Mouse (Mus musculus): ENCODE measurements around the gene Eci1. TPM values are rescaled to one million over a fixed set of nuclear protein-coding genes. Genes with fewer than 3 reads are reported as not detected.
"Not testable (repeated sequence)": the region's sequence is repeated elsewhere in the genome, so short reads cannot be mapped to it uniquely, and the experiment has no call there.

The Eci1 gene
- total RNA-seq, 4 experiments from 2014 or later = 23.1 to 33.9 (median 27.9) TPM

- no peak for DNase-seq (ENCODE audit: low spot score in 2 of 2)
These were observed 10.6 kb downstream of the Eci1 start for GRCm38 (mm10) chr17:24437016-24437415.

GRCm38 (mm10) chr17:24440377-24440776, 13.9 kb downstream of the Eci1 start:
- no peak for DNase-seq (ENCODE audit: low spot score in 2 of 2)

- no peak for DNase-seq (ENCODE audit: low spot score in 2 of 2)
These were observed 14.7 kb downstream of the Eci1 start for GRCm38 (mm10) chr17:24441148-24441547.

- no peak for DNase-seq (ENCODE audit: low spot score in 2 of 2)
These were observed 15.7 kb downstream of the Eci1 start for GRCm38 (mm10) chr17:24442107-24442506.

- no peak for DNase-seq (ENCODE audit: low spot score in 2 of 2)
These were observed 16.3 kb downstream of the Eci1 start, which contains the start of gene Dnase1l2 for GRCm38 (mm10) chr17:24442632-24443155. TSS of gene Dnase1l2 (minus strand) at chr17:24443105.

DNA sequence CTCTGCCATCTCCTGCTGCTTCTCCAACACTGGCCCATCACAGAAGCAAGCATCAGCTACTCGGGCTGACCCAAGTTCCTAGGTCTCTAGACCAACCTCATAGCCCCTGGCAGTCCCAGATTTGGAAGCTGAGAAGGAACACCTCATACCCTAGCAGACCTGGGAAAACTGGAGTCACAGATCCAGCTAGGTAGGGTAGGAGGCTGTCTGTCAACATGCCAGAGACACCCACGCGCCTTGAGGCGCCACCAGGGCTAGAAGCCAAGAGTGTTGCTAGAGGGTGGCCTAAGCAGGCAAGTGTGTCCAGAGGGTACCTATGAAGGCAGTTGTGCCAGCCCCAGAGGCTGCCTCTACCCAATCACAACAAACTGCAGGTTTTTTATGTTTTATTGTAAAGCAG, 17.0 kb downstream of the Eci1 start:
- no peak for DNase-seq (ENCODE audit: low spot score in 2 of 2)

DNA sequence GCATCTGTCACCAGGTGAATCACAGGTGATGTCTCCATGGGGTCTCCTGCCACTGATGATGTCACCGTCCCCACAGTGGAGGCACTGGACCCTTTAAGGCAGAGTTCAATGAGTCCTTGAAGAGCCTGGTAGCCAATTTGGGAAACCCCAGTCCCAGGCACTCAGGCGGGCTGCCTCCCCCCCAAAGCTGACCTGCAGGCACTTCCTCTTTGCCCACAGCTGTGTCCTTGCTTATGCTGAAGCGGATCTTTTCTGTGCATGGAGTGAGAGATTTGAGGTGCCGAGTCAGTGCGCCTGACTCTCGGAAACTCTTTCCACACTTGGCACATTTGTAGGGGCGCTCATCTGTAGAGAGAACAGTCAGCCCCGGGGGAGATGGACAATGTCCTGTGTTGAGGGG, 20.1 kb downstream of the Eci1 start:
- no peak for DNase-seq (ENCODE audit: low spot score in 2 of 2)

DNA sequence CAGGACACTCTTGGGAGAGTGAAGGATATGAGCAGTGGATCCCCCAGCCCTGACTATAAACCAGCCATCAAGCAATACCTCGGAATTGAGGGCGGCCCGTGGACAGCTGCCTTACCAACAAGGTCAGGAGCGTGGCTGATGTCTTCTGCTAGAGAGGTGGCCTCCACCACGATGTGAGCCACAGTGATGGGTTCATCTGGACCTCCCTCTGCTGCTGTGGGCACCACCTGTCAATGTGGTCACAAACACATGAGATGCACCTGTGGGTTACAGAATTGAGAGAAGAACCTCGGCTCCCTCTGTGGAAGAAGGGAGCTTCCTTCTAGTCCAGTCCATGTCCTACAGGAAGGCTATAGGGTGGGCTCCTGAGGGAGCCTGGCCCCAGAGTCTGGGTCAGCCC, 23.1 kb downstream of the Eci1 start:
- DNase-seq (ENCODE audit: low spot score in 2 of 2) = no peak

DNA sequence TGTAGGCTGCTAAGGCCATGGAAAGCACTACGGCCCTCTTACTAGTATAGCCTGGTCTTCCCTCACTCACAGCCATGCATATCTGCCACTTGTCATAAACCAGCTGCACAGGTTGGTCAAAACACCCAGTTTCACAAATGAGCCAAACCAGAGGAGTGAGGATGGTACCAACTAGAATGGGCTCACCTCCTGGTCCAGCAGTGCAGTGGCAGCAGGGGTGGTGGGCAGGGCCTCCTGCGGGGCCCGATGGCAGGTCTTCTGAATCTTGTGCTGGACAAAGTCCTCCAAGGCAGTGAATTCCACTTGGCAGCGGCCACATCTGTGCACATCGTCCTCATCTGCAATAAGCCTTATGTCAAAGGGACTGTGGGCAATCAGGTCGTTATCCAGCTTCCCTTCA, 24.8 kb downstream of the Eci1 start:
- DNase-seq (ENCODE audit: low spot score in 2 of 2) = no peak

GRCm38 (mm10) chr17:24453372-24453771, 26.9 kb downstream of the Eci1 start:
- DNase-seq (ENCODE audit: low spot score in 2 of 2) = no peak

DNA sequence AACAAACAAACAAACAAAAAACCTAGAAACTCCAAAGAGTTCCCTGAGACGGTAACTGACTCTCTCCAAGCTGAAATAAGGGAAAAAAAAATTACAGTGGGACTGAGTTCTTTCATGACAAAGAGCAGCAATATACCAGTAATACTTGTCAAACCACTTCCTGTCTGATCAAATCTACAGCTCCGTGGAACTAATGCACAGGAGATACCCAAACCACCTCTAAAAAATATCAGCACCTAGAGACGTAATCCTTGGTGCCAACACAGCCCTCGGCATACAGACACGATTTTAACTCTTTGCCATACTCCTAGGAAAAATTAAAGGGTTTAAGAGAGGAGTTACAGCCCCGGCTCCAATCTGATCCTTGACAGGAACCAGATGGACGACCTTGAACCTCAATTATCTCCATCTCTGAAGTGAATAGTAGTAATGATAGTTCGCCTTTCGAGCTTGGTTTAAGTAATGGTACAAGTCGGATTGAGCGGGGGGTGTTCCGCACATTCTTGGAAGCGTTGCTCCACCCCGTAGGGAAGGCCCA, 27.8 kb downstream of the Eci1 start:
- no peak for DNase-seq (ENCODE audit: low spot score in 2 of 2)

- DNase-seq (ENCODE audit: low spot score in 2 of 2) = peak; percentile 99
These were observed 28.5 kb downstream of the Eci1 start for GRCm38 (mm10) chr17:24454756-24455522.

DNA sequence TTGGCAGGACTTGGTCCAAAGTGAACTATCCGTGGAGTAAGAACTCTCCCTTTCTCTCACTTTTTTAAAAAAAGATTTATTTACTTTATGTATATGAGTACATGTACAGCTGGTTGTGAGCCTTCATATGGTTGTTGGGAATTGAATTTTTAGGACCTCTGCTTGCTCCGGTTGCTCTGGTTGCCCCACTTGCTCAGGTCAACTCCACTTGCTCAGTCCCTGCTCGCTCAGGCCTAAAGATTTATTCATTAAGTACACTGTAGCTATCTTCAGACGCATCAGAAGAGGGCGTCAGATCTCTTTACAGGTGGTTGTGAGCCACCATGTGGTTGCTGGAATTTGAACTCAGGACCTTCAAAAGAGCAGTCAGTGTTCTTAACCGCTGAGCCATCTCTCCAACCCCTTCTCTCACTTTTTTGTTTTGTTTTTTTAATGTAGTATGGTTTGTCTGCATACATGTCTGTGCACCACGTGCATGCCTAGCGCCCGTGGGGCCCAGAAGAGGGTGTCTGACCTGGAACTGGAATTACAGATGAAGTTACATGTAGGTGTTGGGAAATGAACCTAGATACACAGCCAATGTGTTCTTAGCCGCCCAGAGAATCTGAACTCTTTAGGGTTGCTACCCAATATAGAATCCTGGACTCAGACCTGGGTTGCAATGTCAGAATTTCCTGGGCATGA, 29.2 kb downstream of the Eci1 start:
- DNase-seq (ENCODE audit: low spot score in 2 of 2) = not testable (repeated sequence)

GRCm38 (mm10) chr17:24461580-24461979, 35.1 kb downstream of the Eci1 start:
- DNase-seq (ENCODE audit: low spot score in 2 of 2) = no peak

DNA sequence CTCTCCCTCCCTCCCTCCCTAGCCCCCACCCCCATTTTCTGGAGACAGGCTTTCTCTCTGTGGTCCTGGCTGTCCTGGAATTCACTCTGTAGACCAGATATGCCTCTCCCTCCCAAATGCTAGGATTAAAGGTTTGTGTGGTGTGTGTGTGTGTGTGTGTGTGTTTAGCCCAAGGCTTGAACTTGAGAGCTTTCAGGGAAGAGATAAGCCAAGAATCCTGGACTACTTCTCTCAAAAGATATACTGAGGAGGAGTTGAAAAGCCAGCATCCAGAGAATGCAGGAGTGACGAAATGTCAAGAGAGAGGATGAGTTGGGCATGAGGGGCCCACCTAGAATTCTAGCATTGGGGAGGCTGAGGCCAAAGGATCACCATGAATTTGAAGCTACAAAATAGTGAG, 36.5 kb downstream of the Eci1 start:
- no peak for DNase-seq (ENCODE audit: low spot score in 2 of 2)

- no peak for DNase-seq (ENCODE audit: low spot score in 2 of 2)
These were observed 37.1 kb downstream of the Eci1 start for GRCm38 (mm10) chr17:24463374-24464133.

DNA sequence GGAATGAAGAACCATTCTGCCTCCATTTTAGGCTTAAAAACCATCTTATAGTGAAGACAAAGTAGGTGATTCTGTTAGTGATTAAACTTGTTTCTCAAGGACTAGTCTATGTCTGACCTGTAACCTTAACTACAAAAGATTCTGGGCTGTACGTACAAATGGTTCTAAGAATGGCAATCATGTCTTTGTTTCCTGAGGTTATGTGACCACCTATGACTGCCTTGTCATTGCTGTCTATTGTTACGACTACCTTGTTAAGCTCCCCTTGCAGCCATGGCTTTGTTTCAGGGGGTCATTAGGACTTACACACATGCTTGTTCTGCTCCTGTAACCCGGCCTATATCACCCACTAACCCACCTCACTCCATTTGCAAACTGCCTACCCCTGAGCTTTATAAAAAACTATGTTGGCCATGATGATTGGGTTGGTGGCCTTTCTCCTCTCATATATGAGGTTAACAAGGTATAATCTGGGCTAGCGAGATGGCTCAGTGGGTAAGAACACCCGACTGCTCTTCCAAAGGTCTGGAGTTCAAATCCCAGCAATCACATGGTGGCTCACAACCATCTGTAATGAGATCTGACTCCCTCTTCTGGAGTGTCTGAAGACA, 42.3 kb downstream of the Eci1 start:
- no peak for DNase-seq (ENCODE audit: low spot score in 2 of 2)

GRCm38 (mm10) chr17:24469336-24469909, 43.0 kb downstream of the Eci1 start:
- DNase-seq (ENCODE audit: low spot score in 2 of 2) = no peak

DNA sequence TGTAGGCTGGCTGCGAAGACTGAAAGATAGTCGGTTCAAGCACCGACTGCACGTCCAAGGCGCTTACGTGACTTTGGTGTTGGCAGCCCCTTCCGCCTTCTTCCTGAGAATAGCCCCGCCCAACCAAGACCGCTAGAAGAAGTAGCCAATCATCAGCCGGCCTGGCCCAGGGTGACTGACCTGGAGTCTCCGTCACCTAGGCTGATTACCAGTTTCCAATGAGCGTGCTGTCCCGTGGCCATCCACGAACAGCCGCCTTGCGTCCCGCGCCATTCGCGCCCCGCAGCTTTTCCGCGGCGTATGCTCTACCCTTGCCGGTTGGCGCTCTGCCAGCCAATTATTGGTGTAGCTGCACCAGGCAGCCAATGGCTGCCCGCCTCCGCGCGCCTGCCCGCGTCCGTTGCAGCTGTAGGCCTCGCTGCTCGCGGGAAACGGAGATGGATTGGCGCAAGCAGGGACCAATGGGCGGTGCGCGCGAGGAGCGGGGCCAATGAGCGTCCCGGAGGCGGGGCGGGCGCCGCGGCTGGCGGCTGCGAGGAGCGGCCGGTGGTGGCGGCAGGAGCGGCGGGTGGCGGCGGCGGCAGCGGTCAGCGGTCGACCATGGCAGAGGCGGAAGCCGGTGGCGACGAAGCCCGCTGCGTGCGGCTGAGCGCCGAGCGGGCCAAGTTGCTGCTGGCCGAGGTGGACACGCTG, 43.6 kb downstream of the Eci1 start, which contains the start of the genes E4f1 and Pgp:
Gene E4f1, minus strand, starts transcription at position 404 of the 693 bp plus-strand sequence.
Gene Pgp, plus strand, starts transcription at position 483 of the 693 bp plus-strand sequence.
- DNase-seq (ENCODE audit: low spot score in 2 of 2) = peak; percentile 98 to 99
